Comparison of ENCODE assay signal across 7 mouse cellular contexts in genomic region chr10:128565788-128566531, GRCm38 (mm10). TPM values are rescaled to one million over a fixed set of nuclear protein-coding genes. Genes with fewer than 3 reads are reported as not detected.
DNase-seq lines count a peak whose midpoint lies in the region; ATAC-seq lines count a peak whose summit lies in the region.

TSS of gene Pa2g4 (minus strand) at chr10:128565987.

- under 1% methylated on average over 58 of the region's 58 CpGs for WGBS in embryonic facial prominence, embryonic 11.5 days
- WGBS in limb, embryonic 11.5 days: 0% methylated on average over 58 of the region's 58 CpGs
- WGBS in midbrain, embryonic 14.5 days: under 1% methylated on average over 58 of the region's 58 CpGs

- no peaks in the 10 kb centered on the region for H3K27me3 ChIP-seq in embryonic facial prominence, embryonic 11.5 days (ENCODE audit: control insufficient read depth, insufficient read depth, low read length)
- H3K27me3 ChIP-seq in limb, embryonic 11.5 days (ENCODE audit: control insufficient read depth, insufficient read depth, low read length): no peaks in the 10 kb centered on the region
- H3K27me3 ChIP-seq in midbrain, embryonic 14.5 days (ENCODE audit: control insufficient read depth, insufficient read depth, low read length): no peaks in the 10 kb centered on the region

- H3K27ac ChIP-seq in embryonic facial prominence, embryonic 11.5 days (replicated peaks; ENCODE audit: low read depth, low read length): peak within 1 kb of the TSS; percentile 85
- H3K27ac ChIP-seq in limb, embryonic 11.5 days (replicated peaks; ENCODE audit: low read depth, low read length): peak within 1 kb of the TSS; percentile 78
- peak within 1 kb of the TSS; percentile 89 for H3K27ac ChIP-seq in midbrain, embryonic 14.5 days (replicated peaks; ENCODE audit: low read depth, low read length)

- H3K4me1 ChIP-seq in embryonic facial prominence, embryonic 11.5 days (ENCODE audit: control insufficient read depth, insufficient read depth, low read length): 0 out of 2 replicates have a peak, but pooled peaks cover 3% of the 10 kb centered on the region
- 0 out of 2 replicates have a peak, but pooled peaks cover 3% of the 10 kb centered on the region for H3K4me1 ChIP-seq in limb, embryonic 11.5 days (ENCODE audit: control insufficient read depth, insufficient read depth, low read length)
- peaks cover 11% of the 10 kb centered on the region for H3K4me1 ChIP-seq in midbrain, embryonic 14.5 days (ENCODE audit: control insufficient read depth, insufficient read depth, low read length)

- H3K36me3 ChIP-seq in embryonic facial prominence, embryonic 11.5 days (replicated peaks; ENCODE audit: control insufficient read depth, insufficient read depth, low read depth, low read length): peaks cover 4% of the 10 kb centered on the region
- peaks cover 18% of the 10 kb centered on the region for H3K36me3 ChIP-seq in limb, embryonic 11.5 days (ENCODE audit: control insufficient read depth, insufficient read depth, low read length)
- peaks cover 21% of the 10 kb centered on the region for H3K36me3 ChIP-seq in midbrain, embryonic 14.5 days (ENCODE audit: control insufficient read depth, insufficient read depth, low read length)

- H3K4me3 ChIP-seq in embryonic facial prominence, embryonic 11.5 days (ENCODE audit: low read depth, low read length): peak within 1 kb of the TSS; percentile 94
- peak within 1 kb of the TSS; percentile 63 for H3K4me3 ChIP-seq in limb, embryonic 11.5 days (ENCODE audit: low read depth, low read length)
- peak within 1 kb of the TSS; percentile 85 for H3K4me3 ChIP-seq in midbrain, embryonic 14.5 days (replicated peaks; ENCODE audit: low read depth, low read length)

- peak; percentile 99 for ATAC-seq in embryonic facial prominence, embryonic 11.5 days (replicated peaks; ENCODE audit: insufficient number of reproducible peaks, low FRiP score, low TSS enrichment, low read depth)
- peak; percentile 85 for ATAC-seq in granulocyte monocyte progenitor cell, adult 5-6 weeks (replicated peaks; ENCODE audit: poor library complexity, severe bottlenecking)
- ATAC-seq in limb, embryonic 11.5 days (ENCODE audit: insufficient number of reproducible peaks, low FRiP score, low TSS enrichment, low read depth): peak; percentile 98
- ATAC-seq in midbrain, embryonic 14.5 days (ENCODE audit: low FRiP score, low TSS enrichment): peak; percentile 98

- peak within 1 kb of the TSS; percentile 94 for H3K9ac ChIP-seq in embryonic facial prominence, embryonic 11.5 days (replicated peaks; ENCODE audit: low read length)
- H3K9ac ChIP-seq in limb, embryonic 11.5 days (ENCODE audit: low read length): peak within 1 kb of the TSS; percentile 85
- peak within 1 kb of the TSS; percentile 83 for H3K9ac ChIP-seq in midbrain, embryonic 14.5 days (replicated peaks; ENCODE audit: low read length)

- peak; percentile 99 for DNase-seq in adrenal gland, postnatal 14 days
- peak; percentile 100 for DNase-seq in embryonic facial prominence, embryonic 11.5 days (ENCODE audit: low spot score)
- DNase-seq in kidney, adult 18-20 months: peak; percentile 97
- DNase-seq in limb, embryonic 11.5 days (ENCODE audit: low spot score): peak; percentile 99
- peak; percentile 99 for DNase-seq in midbrain, embryonic 14.5 days
- peak; percentile 92 to 93 for DNase-seq in spleen, adult 18-20 months

- H3K9me3 ChIP-seq in embryonic facial prominence, embryonic 11.5 days (replicated peaks; ENCODE audit: control insufficient read depth, low read length): no peaks in the 10 kb centered on the region
- no peaks in the 10 kb centered on the region for H3K9me3 ChIP-seq in limb, embryonic 11.5 days (ENCODE audit: control insufficient read depth, low read length)
- no peaks in the 10 kb centered on the region for H3K9me3 ChIP-seq in midbrain, embryonic 14.5 days (ENCODE audit: control insufficient read depth, low read length)

- peak within 1 kb of the TSS; percentile 90 for H3K4me2 ChIP-seq in embryonic facial prominence, embryonic 11.5 days (ENCODE audit: low read depth, low read length)
- H3K4me2 ChIP-seq in limb, embryonic 11.5 days (ENCODE audit: low read depth, severe bottlenecking): peak within 1 kb of the TSS; percentile 81
- H3K4me2 ChIP-seq in midbrain, embryonic 14.5 days (ENCODE audit: low read length): peak within 1 kb of the TSS; percentile 91

RNA-seq across cellular contexts. Expression of gene Pa2g4, which starts in this region (rescaled TPM):
- total RNA-seq in adrenal gland, postnatal 14 days (2021): 93.5 and 107 TPM in 2 replicates
- polyA plus RNA-seq in embryonic facial prominence, embryonic 11.5 days (2014; fragmentation: Nextera tagmentation; extraction: Ambion mirVana): 268 and 270 TPM in 2 replicates
- total RNA-seq in granulocyte monocyte progenitor cell, adult 5-6 weeks (2014; fragmentation: Nextera tagmentation): 404 and 410 TPM in 2 replicates
- total RNA-seq in granulocyte monocyte progenitor cell, adult 5-6 weeks (2017): 414 and 442 TPM in 2 replicates
- 274 and 289 TPM in 2 replicates for polyA plus RNA-seq in limb, embryonic 11.5 days (2014; fragmentation: Nextera tagmentation; extraction: Ambion mirVana)
- 122 and 142 TPM in 2 replicates for polyA plus RNA-seq in midbrain, embryonic 14.5 days (2014; fragmentation: Nextera tagmentation; extraction: Ambion mirVana)

Comparison
In these comparisons a context has a peak if more than half of its experiments do, and no peak if none do; other contexts are left out.
1. Peak in every context shown above with its lines: DNase-seq, ATAC-seq, H3K4me3 ChIP-seq and H3K27ac ChIP-seq.